Mouse (Mus musculus) heart, embryonic 16.5 days (tissue): Measurements from ENCODE around the gene Tmcc3. TPM values are rescaled to one million over a fixed set of nuclear protein-coding genes. Genes with fewer than 3 reads are reported as not detected.

Source experiments
- ATAC-seq: fragments of 200-750 bp; cut with Nextera tagmentation; replicated peaks from 2 replicates; pipeline ENCODE4 v1.8.0; 2017; ENCODE audit warnings: moderate number of reproducible peaks; ENCODE audit not compliant: insufficient read depth, low FRiP score; ENCODE audit errors: extremely low read depth
- H3K27ac ChIP-seq: fragments of 300-500 bp; sonication (generic); 2 replicates; pipeline ENCODE4 v1.5.1; 2014; ENCODE audit warnings: mild to moderate bottlenecking, low read length, control low read depth, moderate library complexity
- H3K27me3 ChIP-seq: fragments of 300-500 bp; sonication (generic); 2 replicates; pipeline ENCODE4 v1.6.1; 2014; ENCODE audit warnings: low read length, mixed read lengths; ENCODE audit not compliant: control insufficient read depth, insufficient read depth
- H3K36me3 ChIP-seq: fragments of 300-500 bp; sonication (generic); 2 replicates; pipeline ENCODE4 v1.6.1; 2014; ENCODE audit not compliant: control insufficient read depth, insufficient read depth
- H3K4me1 ChIP-seq: fragments of 300-500 bp; sonication (generic); 2 replicates; pipeline ENCODE4 v1.6.1; 2014; ENCODE audit warnings: low read length, mixed read lengths; ENCODE audit not compliant: control insufficient read depth, insufficient read depth
- H3K4me2 ChIP-seq: fragments of 300-500 bp; sonication (generic); 2 replicates; pipeline ENCODE4 v1.6.1; 2014; ENCODE audit warnings: low read depth, mild to moderate bottlenecking, control low read depth, low read length
- H3K4me3 ChIP-seq: fragments of 300-500 bp; sonication (generic); 2 replicates; pipeline ENCODE4 v1.5.1; 2014; ENCODE audit warnings: mild to moderate bottlenecking, control low read depth, low read length
- H3K9ac ChIP-seq: fragments of 300-500 bp; sonication (generic); 2 replicates; pipeline ENCODE4 v1.6.1; 2014; ENCODE audit warnings: low read length, control low read depth
- H3K9me3 ChIP-seq: fragments of 300-500 bp; sonication (generic); replicated peaks from 2 replicates; pipeline ENCODE4 v1.6.1; 2016; ENCODE audit warnings: low read length; ENCODE audit not compliant: control insufficient read depth
- WGBS: fragments of 180-500 bp; shearing (Covaris S2); extraction: QIAGEN DNeasy Blood & Tissue Kit; methylation state at CpG from one replicate; pipeline ENCODE4 v1.1.7; 2014; 5-methylcytosine and 5-hydroxymethylcytosine counted together
- microRNA-seq: library from miRNA; unstranded; fragments of <30 nt; microRNA quantifications from one replicate; pipeline ENCODE4, GENCODE M21; 2017
- polyA plus RNA-seq: library from polyadenylated mRNA; unstranded; fragments of >200 nt; fragmentation: Nextera tagmentation; extraction: Ambion mirVana; gene quantifications from 2 replicates; pipeline ENCODE4 v1.2.1, GENCODE M21; 2015

Tmcc3 gene
- polyA plus RNA-seq, 1 experiment from 2014 or later, result 11.4 TPM

DNA sequence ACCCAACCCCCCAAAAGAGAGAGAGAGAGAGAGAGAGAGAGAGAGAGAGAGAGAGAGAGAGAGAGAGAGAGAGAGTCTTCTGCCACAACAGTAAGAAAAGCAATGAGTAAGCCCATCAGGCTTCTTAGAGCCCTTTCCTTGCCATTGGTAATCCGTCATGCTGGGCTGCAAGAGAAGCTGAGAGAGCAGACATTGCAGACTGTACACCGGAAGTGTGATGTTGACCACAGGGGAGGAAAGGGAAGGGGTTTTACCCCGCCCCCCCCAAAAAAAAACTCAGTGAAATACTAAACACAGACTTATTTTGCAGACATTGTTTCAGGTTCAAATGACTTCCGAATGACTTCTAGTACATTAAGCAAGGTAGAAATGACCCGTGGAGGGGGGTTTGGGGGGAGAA lies 328.3 kb downstream of the Tmcc3 start:
- ATAC-seq, result no peak
- WGBS, result 50% methylated on average over 5 of the region's 5 CpGs
- Histone ChIP-seq H3K4me3 (no peak overlapping the region), H3K27me3 (no peaks in the 10 kb centered on the region), H3K9ac (no peak overlapping the region), H3K27ac (no peak overlapping the region), H3K4me1 (no peaks in the 10 kb centered on the region), H3K9me3 (no peaks in the 10 kb centered on the region), H3K4me2 (no peak overlapping the region), H3K36me3 (no peaks in the 10 kb centered on the region)

Small RNA genes lying within 50 kb of the gene (microRNA-seq; reads per million reads assigned to microRNA genes)
- gene Mir7211, result not detected

Other genes with a start within 250 kb of the Tmcc3 start
- gene Nr2c1, start 163.9 kb upstream of the Tmcc3 start, polyA plus RNA-seq, result 6.4 and 6.8 TPM in 2 replicates
- gene Ndufa12, start 113.2 kb upstream of the Tmcc3 start, polyA plus RNA-seq, result 593 and 824 TPM in 2 replicates
- gene Gm4792, start 13.2 kb upstream of the Tmcc3 start, polyA plus RNA-seq, result 0.18 TPM in 1 of 2 replicates, not detected in the other